Mouse (Mus musculus) brain, embryonic 18.5 days (tissue): Measurements from ENCODE around the gene Tmem231.

ENCODE experiments used
- DNase-seq: peaks from one replicate; pipeline ENCODE4 v3.0.0-alpha.2; 2012; ENCODE audit warnings: low read depth, low spot score

Tmem231 gene

DNA sequence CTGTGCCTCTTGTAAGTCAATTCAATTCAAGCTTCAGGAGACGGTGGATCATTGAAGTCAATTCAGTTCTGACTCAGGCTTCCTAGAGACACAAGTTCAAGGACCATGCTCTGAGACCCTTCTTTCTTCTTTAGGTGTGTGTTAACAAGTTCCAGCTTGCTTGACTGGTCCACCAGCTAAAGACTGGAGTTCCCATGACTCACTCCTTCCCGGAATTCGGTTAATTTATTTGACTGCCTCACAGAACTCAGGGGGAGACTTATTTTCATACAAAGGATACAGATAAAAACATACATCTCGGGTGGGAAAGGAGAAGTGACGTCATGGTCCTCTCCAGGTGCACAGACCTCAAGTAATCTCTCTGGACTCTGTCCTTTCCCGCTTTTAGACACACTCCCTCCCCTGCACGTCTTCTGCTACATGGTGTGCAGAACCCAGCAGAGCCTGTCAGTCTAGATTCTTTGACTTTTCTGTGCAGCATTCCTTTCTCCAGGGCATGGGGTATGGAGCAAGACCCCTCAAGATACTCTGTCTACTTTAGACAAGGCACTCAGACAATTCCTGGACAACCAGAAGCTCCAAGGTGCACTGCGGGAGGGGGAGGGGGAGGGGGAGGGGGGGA, 28.1 kb downstream of the Tmem231 start:
- DNase-seq = no peak

GRCm38 (mm10) chr8:111902080-111902479, 31.6 kb downstream of the Tmem231 start:
- DNase-seq = no peak

DNA sequence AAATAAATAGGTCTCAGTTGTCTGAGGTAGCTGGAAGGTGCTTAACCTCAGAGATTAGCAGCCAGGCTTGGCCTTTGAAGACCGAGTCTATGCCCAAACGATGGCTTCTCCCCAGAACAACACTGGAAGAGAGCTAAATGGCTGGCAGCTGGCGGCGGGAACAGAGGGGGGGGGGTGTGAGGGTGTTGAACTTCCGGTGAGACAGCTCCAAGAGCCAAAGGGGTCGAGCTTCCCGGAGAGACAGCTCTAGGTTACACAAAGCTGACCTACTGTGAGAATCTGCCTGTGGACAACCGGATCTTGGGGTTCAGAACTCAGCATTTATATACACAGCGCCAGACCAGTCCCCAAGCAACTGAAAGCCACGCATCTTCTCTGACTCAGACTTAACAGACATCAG, 35.1 kb downstream of the Tmem231 start:
- DNase-seq = no peak

DNA sequence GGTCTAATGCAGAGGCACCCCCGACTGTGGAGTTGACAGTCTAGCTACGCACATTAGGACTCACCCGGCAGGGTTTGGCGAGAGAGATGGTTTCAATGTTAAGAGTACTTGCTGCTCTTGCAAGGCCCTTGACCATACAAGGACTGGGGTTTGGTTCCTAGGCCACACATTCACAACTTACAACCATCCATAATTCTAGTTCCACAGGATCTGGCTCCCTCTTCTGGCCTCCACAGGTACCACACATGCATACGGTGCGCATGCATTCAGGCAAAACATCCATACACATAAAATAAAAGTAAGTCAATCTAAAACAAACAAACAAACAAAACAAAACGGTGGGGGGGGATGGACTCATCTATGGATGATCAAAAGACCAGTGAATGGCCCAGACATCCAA, 38.7 kb downstream of the Tmem231 start:
- no peak for DNase-seq

DNA sequence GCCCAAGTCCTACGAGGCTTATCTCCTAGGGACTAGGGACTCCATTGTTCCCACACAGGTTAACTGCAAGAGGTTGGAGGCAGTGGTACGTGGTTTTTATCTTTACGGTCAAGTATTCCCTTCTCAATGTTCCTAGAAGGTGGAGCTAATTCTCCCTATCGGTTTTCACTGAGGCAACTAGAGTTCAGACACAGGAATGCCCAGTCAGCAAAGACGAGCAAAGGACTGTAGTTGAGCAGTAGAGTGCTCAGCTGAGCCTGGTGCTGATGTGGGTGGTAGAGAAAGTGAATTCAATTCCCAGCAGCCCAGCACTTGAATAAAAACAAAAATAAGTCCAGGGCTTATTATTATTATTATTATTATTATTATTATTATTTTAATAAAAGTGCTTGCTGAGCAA, 41.1 kb downstream of the Tmem231 start:
- DNase-seq = no peak

- DNase-seq = no peak
Measured at GRCm38 (mm10) chr8:111891983-111892382, 41.7 kb downstream of the Tmem231 start.

GRCm38 (mm10) chr8:111890911-111891303, 42.8 kb downstream of the Tmem231 start:
- no peak for DNase-seq

DNA sequence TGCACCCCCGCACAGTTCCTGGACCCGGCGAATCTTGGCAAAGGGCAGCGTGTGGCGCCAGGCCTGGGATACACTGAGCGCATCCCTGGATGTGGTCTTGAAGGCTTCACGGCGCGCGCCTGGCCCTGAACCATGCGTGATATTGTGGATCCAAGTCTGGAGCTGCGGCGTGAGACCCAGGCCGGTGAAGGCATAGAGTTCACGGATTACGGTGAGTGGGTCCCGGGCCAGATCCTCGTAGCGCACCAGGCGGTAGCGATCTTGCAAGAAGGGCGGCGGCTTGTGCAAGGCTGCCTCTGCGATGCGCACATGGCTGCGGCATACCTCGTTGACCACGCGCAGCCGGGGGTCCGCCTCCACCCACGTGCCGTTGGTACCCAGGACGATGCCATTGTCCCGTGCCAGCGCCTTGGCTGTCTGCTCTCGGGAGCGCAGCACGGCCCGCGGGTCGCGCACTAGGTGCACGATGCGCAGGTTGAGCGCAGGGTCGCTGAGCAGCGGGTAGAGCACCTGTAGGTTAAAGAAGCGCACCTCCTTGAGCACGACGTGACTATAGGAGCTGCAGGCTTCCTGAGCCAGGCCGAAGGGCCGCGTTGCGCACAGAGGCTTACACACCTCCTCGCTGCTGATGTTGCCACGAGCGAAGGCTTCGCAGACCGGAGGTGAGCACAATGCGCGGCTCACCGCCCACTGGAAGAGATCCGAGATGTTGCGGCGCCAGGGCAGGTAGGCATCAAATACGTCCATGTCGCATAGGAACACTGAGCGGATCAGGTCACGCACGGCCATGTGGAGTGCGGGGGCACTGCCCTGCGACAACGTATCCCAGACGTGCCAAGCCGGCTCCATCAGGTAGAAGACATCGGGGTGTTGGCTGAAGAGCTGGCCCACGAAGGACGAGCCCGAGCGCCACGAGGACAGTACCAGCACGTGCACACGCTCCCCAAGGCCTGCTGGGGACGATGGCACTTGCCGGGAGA, 43.5 kb downstream of the Tmem231 start:
- no peak for DNase-seq

DNA sequence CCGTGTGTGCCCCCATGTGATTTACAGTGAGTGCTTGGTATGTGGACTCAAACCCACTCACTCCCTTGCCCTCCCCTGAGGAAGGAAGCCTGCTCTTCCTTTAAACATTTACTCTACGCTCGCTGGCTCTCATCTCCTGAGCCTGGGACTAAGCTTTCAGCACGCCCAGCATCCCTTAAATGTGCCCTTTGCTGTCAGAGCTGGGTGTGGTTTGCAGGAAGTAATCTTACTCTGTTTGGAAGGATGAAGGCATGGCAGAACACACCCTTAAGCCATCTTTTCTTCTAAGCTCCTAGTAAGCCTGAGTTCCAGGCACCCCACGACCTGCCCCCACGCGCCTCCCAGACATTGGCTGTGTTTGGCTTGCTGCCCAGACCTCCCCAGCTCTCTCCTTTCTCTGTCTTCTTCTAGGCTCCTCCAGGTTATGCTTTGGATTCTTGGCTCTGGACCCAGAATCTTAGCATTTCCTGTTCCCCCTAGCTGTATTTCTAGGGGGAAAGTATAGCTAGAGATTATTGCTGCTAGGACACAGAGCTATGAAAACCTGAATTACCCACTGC, 45.5 kb downstream of the Tmem231 start:
- DNase-seq = no peak

DNA sequence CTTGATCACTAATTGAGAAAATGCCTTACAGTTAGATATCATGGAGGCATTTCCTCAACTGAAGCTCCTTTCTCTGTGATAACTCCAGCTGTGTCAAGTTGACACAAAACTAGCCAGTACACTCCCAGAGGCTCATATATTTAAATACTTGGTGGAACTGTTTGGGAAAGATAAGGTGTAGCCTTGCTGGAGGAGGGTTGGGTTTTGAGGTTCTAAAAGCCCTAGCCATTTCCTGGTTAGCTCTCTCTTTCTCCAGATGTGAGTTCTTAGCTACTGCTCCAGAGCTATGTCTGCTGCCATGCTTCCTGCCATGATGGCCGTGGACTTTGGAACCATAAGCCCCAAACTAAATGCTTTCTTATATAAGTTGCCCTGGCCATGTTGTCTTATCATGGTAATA, 46.2 kb downstream of the Tmem231 start:
- DNase-seq = no peak

GRCm38 (mm10) chr8:111883615-111884014, 50.1 kb downstream of the Tmem231 start:
- DNase-seq = no peak

DNA sequence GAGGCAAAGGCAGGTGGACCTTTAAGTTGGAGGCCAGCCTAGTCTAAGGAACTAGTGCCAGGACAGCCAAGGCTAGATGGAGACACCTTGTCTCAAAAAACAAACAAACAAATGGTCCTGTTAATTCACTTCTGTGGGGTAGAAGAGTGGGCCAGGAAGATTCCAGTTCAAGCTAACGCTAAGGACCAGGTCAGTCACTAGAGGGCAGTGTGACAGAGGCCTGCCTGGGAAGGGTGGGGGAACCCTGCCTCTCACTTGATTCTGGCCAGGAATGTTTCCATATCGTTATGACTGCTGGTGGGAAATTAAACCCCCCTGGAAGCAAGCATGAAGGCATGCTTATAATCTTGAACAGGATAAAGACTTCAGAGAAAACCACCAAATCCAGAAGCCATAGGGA, 52.1 kb downstream of the Tmem231 start:
- DNase-seq = no peak

DNA sequence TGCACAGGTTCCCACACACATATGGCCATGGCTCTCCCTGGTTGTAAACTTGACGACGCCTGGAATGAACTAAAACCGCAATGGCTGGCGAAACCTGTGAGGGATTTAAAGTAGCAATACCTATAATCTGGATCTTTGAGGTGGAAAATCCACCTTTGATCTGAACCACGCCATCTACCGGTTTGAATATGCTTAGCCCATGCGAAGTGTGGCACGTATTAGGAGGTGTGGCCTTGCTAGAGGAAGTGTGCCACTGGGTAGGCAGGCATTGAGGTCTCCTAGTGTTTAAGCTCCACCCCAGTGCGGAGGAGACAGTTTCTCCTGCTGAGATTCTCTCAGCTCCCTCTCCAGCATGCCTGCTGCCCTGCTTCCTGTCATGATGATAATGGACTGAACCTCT, 56.0 kb downstream of the Tmem231 start:
- DNase-seq = no peak

- DNase-seq = peak; percentile 91
Measured at GRCm38 (mm10) chr8:111876355-111876948, 57.2 kb downstream of the Tmem231 start, which contains the start of gene Tmem170. Gene Tmem170, minus strand, starts transcription at chr8:111876750.

GRCm38 (mm10) chr8:111875758-111876157, 57.9 kb downstream of the Tmem231 start:
- DNase-seq = no peak

- DNase-seq = no peak
Measured at GRCm38 (mm10) chr8:111871278-111871677, 62.4 kb downstream of the Tmem231 start.

GRCm38 (mm10) chr8:111870379-111870778, 63.3 kb downstream of the Tmem231 start:
- no peak for DNase-seq

DNA sequence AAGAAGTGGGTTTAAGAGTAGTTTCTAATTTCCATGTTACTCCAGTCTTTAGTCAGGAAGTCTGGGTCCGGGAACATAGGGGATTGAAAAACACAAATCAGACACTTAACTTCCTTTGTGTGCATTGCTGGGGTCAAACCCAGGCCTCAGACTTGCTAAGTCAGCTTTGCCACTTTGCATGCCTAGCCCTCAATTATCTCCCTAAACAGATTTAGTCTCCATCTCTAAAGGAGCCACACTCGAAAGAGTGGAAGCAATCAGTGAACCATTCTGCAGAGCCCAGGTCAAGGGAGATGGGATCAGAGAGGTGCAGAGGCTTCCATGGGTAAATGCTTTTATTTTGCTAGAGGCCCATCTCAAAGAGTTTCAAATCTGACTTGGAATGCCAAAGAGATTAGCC, 65.0 kb downstream of the Tmem231 start:
- DNase-seq = no peak

- no peak for DNase-seq
Measured at GRCm38 (mm10) chr8:111865857-111866256, 67.8 kb downstream of the Tmem231 start.

GRCm38 (mm10) chr8:111865130-111865852, 68.4 kb downstream of the Tmem231 start:
- no peak for DNase-seq

DNA sequence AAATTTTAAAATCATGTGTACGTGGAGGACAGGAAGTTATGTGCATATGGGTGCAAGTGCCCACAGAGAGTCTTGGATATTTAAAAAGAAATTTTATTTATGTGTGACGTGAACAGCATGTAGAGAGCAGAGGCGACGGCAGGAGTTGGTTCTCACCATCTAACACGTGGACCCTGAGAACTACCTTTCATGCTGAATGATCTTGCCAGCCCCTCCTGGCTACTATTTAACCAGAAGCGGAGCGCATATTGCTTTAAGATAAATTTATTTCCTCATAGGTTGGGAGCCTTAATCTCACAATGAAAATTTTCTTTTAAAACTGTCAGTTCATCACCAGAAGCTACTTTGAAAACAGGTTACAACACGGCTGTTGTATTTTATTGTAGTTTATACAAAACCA, 69.0 kb downstream of the Tmem231 start:
- no peak for DNase-seq

- DNase-seq = no peak
Measured at GRCm38 (mm10) chr8:111863280-111863679, 70.4 kb downstream of the Tmem231 start.
